ENCODE assay signal across 12 mouse cellular contexts in the genomic region with DNA sequence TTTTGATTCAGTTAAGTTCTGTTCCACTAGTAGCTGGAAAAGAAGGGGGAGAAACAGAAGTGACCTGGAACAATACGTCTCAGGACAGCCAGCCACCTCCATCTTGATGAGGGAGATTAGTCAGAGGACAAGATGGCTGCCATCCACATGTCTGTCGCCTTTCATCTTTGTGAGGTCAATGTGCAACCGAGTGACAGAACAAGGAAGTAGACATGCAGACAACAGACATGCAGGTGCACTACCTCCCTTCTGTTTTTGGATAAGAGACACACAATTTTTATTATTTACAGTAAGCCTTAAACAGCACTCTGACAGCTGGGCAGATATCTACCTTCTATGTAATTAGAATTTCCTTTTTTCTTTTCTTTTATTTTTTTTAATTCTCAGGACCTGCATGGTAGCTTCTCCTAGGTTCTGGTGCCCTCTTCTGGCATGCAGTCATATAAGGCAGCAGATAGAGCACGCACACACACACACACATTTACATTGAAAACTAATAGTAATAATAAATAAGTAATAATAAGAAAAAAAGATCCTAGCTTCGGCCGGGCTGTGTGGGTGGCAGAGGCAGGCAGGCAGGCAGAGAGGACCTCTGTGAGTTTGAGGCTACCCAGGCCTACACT. TPM values are rescaled to one million over a fixed set of nuclear protein-coding genes. Genes with fewer than 3 reads are reported as not detected.
A peak's percentile ranks its signal among the peaks of the same experiment; 100 is the strongest.
DNase-seq lines count a peak whose midpoint lies in the region; ATAC-seq and TF ChIP-seq lines count a peak whose summit lies in the region.
"Had no signal": no experiment of that assay in that cellular context is flagged by ENCODE, and none has a peak within 500 bp of the region (broad histone marks: within the 10 kb centered on the region; RNA-seq: fewer than 3 reads in every experiment).

No protein-coding gene starts in this region.

- DNase-seq in hindbrain, postnatal 0 days (ENCODE audit: low spot score), result peak; percentile 27
- DNase-seq in hindbrain, embryonic 14.5 days (ENCODE audit: low spot score), result no peak
- peak; percentile 31 to 32 for DNase-seq in right cerebral cortex, postnatal 10 days (ENCODE audit: low spot score in 2 of 2)
- DNase-seq in right cerebral cortex, postnatal 25 days, result no peak
- DNase-seq in R1 (ENCODE audit: low read depth, low spot score), result peak; percentile 88
- peak; percentile 63 for DNase-seq in naive thymus-derived CD4-positive, alpha-beta T cell, adult 2 months (ENCODE audit: low read depth)
- DNase-seq in Muller cell, postnatal 12 days (ENCODE audit: inconsistent ontology term), result no peak
- no peak for DNase-seq in heart, postnatal 36 days
- DNase-seq: gastrocnemius, postnatal 36 days had no signal

- 92% methylated on average over 6 of the region's 6 CpGs for WGBS in hindbrain, postnatal 0 days
- WGBS in hindbrain, embryonic 14.5 days, result 90% methylated on average over 6 of the region's 6 CpGs

- no peak for ATAC-seq in hindbrain, postnatal 0 days
- ATAC-seq in hindbrain, embryonic 14.5 days (ENCODE audit: low FRiP score), result no peak

- H3K27ac ChIP-seq in hindbrain, postnatal 0 days, result no peak overlapping the region
- H3K27ac ChIP-seq in hindbrain, embryonic 14.5 days, result no peak overlapping the region
- H3K27ac ChIP-seq: hindbrain, embryonic 12.5 days; liver, embryonic 15.5 days had no signal

- H3K4me1 ChIP-seq in hindbrain, postnatal 0 days (ENCODE audit: insufficient read depth, low read length), result 0 out of 2 replicates have a peak, but pooled peaks cover 6% of the 10 kb centered on the region
- H3K4me1 ChIP-seq in hindbrain, embryonic 14.5 days (replicated peaks; ENCODE audit: control insufficient read depth, insufficient read depth, low read length), result no peaks in the 10 kb centered on the region

- peak; percentile 45 for TF ChIP-seq CTCF in hindbrain, postnatal 0 days (IDR thresholded peaks at IDR 0.05; ENCODE audit: low read depth)

- no peaks in the 10 kb centered on the region for H3K9me3 ChIP-seq in hindbrain, postnatal 0 days (ENCODE audit: low read length)
- H3K9me3 ChIP-seq in hindbrain, embryonic 14.5 days (ENCODE audit: control insufficient read depth, low read length), result no peaks in the 10 kb centered on the region

- H3K27me3 ChIP-seq in hindbrain, postnatal 0 days (ENCODE audit: insufficient read depth, low read length), result no peaks in the 10 kb centered on the region
- H3K27me3 ChIP-seq in hindbrain, embryonic 14.5 days (ENCODE audit: control insufficient read depth, insufficient read depth, low read length), result no peaks in the 10 kb centered on the region

- H3K9ac ChIP-seq in hindbrain, postnatal 0 days (replicated peaks; ENCODE audit: low read length), result no peak overlapping the region
- H3K9ac ChIP-seq in hindbrain, embryonic 14.5 days, result no peak overlapping the region
- H3K9ac ChIP-seq: hindbrain, embryonic 12.5 days; liver, embryonic 15.5 days had no signal

- no peak overlapping the region for H3K4me3 ChIP-seq in hindbrain, postnatal 0 days (ENCODE audit: low read length)
- no peak overlapping the region for H3K4me3 ChIP-seq in hindbrain, embryonic 14.5 days (replicated peaks; ENCODE audit: low read length)
- H3K4me3 ChIP-seq: hindbrain, embryonic 12.5 days; liver, embryonic 15.5 days had no signal

- H3K4me2 ChIP-seq in hindbrain, postnatal 0 days (ENCODE audit: low read depth, low read length), result no peak overlapping the region
- H3K4me2 ChIP-seq in hindbrain, embryonic 14.5 days (replicated peaks), result no peak overlapping the region
- H3K4me2 ChIP-seq: hindbrain, embryonic 12.5 days; liver, embryonic 15.5 days had no signal

- no peaks in the 10 kb centered on the region for H3K36me3 ChIP-seq in hindbrain, postnatal 0 days (ENCODE audit: insufficient read depth, low read length)
- no peaks in the 10 kb centered on the region for H3K36me3 ChIP-seq in hindbrain, embryonic 14.5 days (replicated peaks; ENCODE audit: control insufficient read depth, insufficient read depth)
- H3K36me3 ChIP-seq: hindbrain, embryonic 12.5 days; liver, embryonic 15.5 days had no signal

- intact Hi-C loops in heart, postnatal 36 days (cut with DNase I), result no loop called here

RNA-seq across cellular contexts. Expression of gene Csf2ra, which starts 4.4 kb away (rescaled TPM):
- 39.6 and 48.2 TPM in 2 replicates for total RNA-seq in hindbrain, postnatal 0 days (2014; rRNA removed)
- 36.3 and 44.1 TPM in 2 replicates for polyA plus RNA-seq in hindbrain, postnatal 0 days (2015; fragmentation: Nextera tagmentation; extraction: Ambion mirVana)
- polyA plus RNA-seq in hindbrain, embryonic 14.5 days (2014; fragmentation: Nextera tagmentation; extraction: Ambion mirVana), result 41.6 and 55.8 TPM in 2 replicates
- 1 to 10 TPM; 6.7 to 8.1 TPM for total RNA-seq in heart, postnatal 36 days (2021)

RNA-seq across cellular contexts. Expression of gene Gm6020, which starts 40.1 kb away (rescaled TPM):
- total RNA-seq in hindbrain, postnatal 0 days (2014; rRNA removed), result not detected in 2 replicates
- polyA plus RNA-seq in hindbrain, postnatal 0 days (2015; fragmentation: Nextera tagmentation; extraction: Ambion mirVana), result not detected in 2 replicates
- polyA plus RNA-seq in hindbrain, embryonic 14.5 days (2014; fragmentation: Nextera tagmentation; extraction: Ambion mirVana), result not detected in 2 replicates
- not detected for total RNA-seq in heart, postnatal 36 days (2021)
- total RNA-seq: gastrocnemius, postnatal 36 days; left cerebral cortex, adult 18-20 months had no signal
- polyA plus RNA-seq: hindbrain, embryonic 12.5 days; liver, embryonic 15.5 days had no signal

RNA-seq across cellular contexts. Expression of gene Gm7102, which starts 47.7 kb away (rescaled TPM):
- total RNA-seq in hindbrain, postnatal 0 days (2014; rRNA removed), result 0.22 and 1.0 TPM in 2 replicates
- 0.19 TPM in 1 of 2 replicates, not detected in the other for polyA plus RNA-seq in hindbrain, postnatal 0 days (2015; fragmentation: Nextera tagmentation; extraction: Ambion mirVana)
- 0.13 and 0.33 TPM in 2 replicates for polyA plus RNA-seq in hindbrain, embryonic 14.5 days (2014; fragmentation: Nextera tagmentation; extraction: Ambion mirVana)
- not detected for total RNA-seq in heart, postnatal 36 days (2021)
- total RNA-seq: gastrocnemius, postnatal 36 days; left cerebral cortex, adult 18-20 months had no signal
- polyA plus RNA-seq: hindbrain, embryonic 12.5 days; liver, embryonic 15.5 days had no signal

Comparison
In these comparisons a context has a peak if more than half of its experiments do, and no peak if none do; other contexts are left out.
1. DNase-seq: peak in hindbrain, postnatal 0 days (single experiment), right cerebral cortex, postnatal 10 days (2 of 2), R1 (single experiment) and naive thymus-derived CD4-positive, alpha-beta T cell, adult 2 months (single experiment); none in hindbrain, embryonic 14.5 days (single experiment), right cerebral cortex, postnatal 25 days (single experiment), Muller cell, postnatal 12 days (single experiment) and heart, postnatal 36 days (0 of 2).